Mouse (Mus musculus) induced T-regulatory cell, adult 2 months (primary cell): Measurements from ENCODE around the gene Olfr676.
"Not testable (repeated sequence)": the region's sequence is repeated elsewhere in the genome, so short reads cannot be mapped to it uniquely, and the experiment has no call there.

Experiments
- DNase-seq: peaks from one replicate; pipeline ENCODE4 v3.0.0-alpha.2; 2012; ENCODE audit warnings: low read depth

The Olfr676 gene

DNA sequence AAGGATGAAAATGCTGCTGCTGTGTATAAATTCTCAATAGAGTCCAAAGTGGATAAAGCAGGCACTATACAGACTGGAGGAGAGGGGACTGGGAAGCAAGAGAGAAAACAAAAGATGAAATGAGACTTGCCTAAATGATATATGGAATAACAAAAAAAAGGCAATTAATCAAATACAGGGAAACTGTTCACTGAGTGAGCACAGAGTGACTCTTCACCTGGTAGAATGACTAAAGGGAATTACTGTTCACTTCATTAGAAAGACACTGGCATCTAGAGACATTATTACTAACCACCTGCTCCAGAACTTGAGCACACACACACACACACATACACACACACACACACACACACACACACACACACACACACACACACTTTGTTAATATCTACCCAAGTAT lies at the start of gene Olfr676:
Gene Olfr676 (plus strand): TSS at position 301 of the 400 bp plus-strand sequence.
- DNase-seq, result no peak

DNA sequence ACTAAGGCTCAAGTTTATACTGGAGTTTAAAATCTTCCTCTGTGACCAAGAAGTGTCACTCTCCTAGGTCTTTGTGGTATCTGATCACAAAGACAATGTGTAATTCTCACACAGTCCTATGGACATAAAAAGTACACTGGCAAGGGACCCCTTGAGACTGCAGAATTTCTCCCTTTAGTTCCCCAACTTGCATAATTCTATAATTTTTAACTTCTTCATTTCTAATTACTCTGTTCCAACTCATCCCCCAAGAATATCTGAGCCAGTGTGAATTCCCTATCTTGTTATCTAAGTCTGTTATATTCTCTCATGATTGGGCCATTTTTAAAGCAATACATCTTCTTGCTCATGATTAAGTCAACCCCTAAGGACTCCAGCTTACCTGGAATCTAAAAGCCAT lies 30.6 kb upstream of the Olfr676 start, which contains the start of gene Olfr672:
Gene Olfr672 (minus strand): TSS at position 101 of the 400 bp plus-strand sequence.
- no peak for DNase-seq

DNA sequence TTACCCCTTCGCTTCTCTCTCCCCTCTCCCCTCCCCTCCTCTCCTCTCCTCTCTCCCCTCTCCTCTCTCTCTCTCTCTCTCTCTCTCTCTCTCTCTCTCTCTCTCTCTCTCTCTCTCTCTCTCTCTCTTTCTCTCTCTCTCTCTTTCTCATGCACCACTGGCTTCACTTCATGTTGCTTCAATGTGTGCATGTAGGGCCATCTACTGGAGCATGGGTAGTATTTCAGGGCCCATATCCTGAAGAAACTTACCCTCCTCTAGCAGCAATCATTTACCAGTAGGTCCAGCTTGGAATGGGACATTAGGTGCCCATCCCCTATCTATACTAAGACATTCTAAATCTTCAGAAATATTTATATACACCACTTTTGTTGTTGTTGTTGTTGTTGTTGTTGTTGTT lies 10.0 kb upstream of the Olfr676 start:
- no peak for DNase-seq

DNA sequence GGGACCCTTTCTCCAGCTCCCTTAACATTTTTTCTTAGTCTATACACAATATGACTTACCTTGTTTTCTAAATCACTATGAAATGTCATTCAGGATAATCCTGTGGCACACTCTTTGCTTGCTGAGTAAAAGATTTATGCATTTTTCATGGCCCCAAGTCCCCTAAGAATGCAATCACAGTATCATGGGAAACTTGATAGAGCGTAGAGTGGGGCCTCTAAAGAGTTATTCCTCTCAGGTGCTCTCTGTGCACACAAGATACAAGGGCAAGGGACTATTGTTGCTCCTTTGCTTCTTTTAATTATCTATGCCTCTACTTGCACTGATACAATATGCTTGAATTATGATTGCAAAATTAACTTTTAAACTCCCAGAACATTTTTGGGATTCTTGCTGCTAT lies 4.1 kb upstream of the Olfr676 start, which contains the start of gene Olfr675:
Gene Olfr675 (minus strand): TSS at position 101 of the 400 bp plus-strand sequence.
- DNase-seq, result no peak

DNA sequence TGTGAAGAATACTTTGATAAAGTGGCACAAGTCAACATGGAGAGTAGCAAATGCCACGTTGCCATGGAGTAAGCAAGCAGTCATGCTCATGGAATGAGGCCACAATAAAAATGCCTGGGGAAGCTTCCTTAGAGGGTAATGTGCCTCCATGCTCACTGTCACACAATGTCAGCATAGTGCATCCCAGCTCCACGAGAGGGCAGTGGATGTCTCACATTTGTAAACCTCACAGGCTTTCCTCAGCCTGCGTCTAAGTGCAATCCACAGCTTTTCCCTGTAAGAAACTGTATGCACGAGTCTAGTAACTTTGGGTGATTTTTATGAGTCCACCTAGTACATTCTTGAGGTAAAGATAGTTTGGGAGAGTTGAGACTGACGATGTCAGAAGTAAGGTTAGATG lies 1.3 kb downstream of the Olfr676 start:
- DNase-seq, result not testable (repeated sequence)

DNA sequence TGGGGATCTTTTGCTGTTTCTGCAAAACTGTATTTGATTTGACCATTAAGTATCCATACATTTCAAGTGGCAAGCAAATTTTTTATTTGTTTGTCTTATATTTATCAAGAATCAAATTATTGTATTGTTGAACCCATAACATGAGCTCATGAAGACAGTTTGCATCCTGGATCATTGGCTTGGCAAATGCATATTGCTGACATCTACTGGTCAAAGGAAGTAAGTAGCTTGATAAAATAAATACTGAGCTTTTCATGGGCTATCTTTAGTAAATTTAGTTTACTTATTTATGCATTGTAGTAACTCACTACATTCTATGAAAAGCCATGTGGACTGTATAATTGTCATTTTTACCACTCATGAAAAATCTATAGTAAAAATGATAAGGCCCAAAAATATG lies 26.5 kb downstream of the Olfr676 start:
- DNase-seq, result no peak

DNA sequence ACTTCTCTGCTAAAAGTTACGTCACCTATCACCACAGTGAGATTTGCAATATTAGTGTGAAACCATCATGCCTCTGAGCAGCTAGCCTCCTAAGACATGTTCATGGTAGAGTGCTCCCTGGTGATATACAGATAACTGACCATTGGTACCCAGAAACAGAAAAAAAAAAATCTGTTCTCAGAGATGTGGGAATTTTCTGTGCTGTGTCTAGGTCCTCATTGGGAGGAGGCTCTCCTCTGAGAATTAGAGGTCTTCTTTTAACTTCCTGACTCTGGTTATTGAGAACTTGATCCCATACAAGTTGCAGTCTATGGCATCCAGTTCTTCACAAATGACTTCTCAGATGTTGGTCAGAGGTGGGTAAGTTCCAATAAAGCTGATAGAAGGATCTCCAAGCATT lies 31.7 kb downstream of the Olfr676 start, which contains the start of gene Olfr678:
Gene Olfr678 (plus strand): TSS at position 301 of the 400 bp plus-strand sequence.
- no peak for DNase-seq

DNA sequence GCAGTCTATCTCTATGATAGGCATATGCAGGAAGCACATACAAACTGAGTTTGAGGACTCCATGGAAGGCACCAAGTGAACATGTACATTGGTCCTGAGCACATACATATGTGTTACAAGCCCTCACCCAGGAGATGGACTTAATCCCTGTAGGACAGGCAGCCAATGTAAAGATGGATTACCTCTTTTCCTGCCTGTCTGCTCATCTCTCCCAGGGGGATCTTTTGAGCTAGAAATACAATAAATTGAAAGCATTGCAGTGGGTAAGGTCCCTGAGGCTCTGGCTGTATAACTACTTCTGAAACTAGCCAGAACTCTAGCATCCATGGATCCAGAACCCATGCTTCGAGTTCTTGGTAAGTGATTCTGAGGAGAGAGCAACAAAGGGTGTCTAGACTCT lies 48.4 kb downstream of the Olfr676 start, which contains the start of gene Olfr679:
Gene Olfr679 (plus strand): TSS at position 301 of the 400 bp plus-strand sequence.
- DNase-seq, result no peak
